Mouse (Mus musculus) left cerebral cortex, postnatal 4 days (tissue): ENCODE data around the gene Nt5dc2. TPM values are rescaled to one million over a fixed set of nuclear protein-coding genes. Genes with fewer than 3 reads are reported as not detected.
A peak's percentile ranks its signal among the peaks of the same experiment; 100 is the strongest.

Experiments used
- DNase-seq: peaks from one replicate; pipeline ENCODE4 v3.0.0-alpha.2; 2022
- intact Hi-C: fragments of 180-260 bp; cut with DNase I; formaldehyde crosslinking; loops from one replicate; pipeline ENCODE4 v1.15.1; 2025
- total RNA-seq, 2 experiments: library from RNA; stranded (reverse); gene quantifications; 2 replicates each; pipeline ENCODE4 v1.2.3; 2021

Nt5dc2 gene
- 10 to 100 TPM; 16.9 to 19.4 TPM for total RNA-seq

GRCm38 (mm10) chr14:31130236-31131220 lies at the start of gene Nt5dc2:
Gene Nt5dc2, plus strand, starts transcription at chr14:31131053.
- peak; percentile 97 for DNase-seq
- intact Hi-C loops = no loop called here

GRCm38 (mm10) chr14:31081147-31081546 lies 49.7 kb upstream of the Nt5dc2 start:
- intact Hi-C loops = loop anchor here (10.0 kb wide), 1 partner anchor 46 kb away; no protein-coding TSS in a partner anchor
- DNase-seq = peak; percentile 1

GRCm38 (mm10) chr14:31087433-31087832 lies 43.4 kb upstream of the Nt5dc2 start:
- DNase-seq = no peak
- intact Hi-C loops = loop anchor here (10.0 kb wide), 1 partner anchor 53 kb away; no protein-coding TSS in a partner anchor

GRCm38 (mm10) chr14:31088515-31088914 lies 42.3 kb upstream of the Nt5dc2 start:
- intact Hi-C loops = loop anchor here (10.0 kb wide), 1 partner anchor 54 kb away; no protein-coding TSS in a partner anchor
- no peak for DNase-seq

GRCm38 (mm10) chr14:31089918-31090317 lies 40.9 kb upstream of the Nt5dc2 start:
- DNase-seq = no peak
- intact Hi-C loops = loop anchor here (10.0 kb wide), 1 partner anchor 55 kb away; no protein-coding TSS in a partner anchor

GRCm38 (mm10) chr14:31105156-31105555 lies 25.7 kb upstream of the Nt5dc2 start:
- intact Hi-C loops = no loop called here

GRCm38 (mm10) chr14:31110613-31111012 lies 20.2 kb upstream of the Nt5dc2 start:
- intact Hi-C loops = no loop called here
- no peak for DNase-seq

More at GRCm38 (mm10) chr14:31105156-31105555, 25.7 kb upstream of the Nt5dc2 start:
- DNase-seq = no peak

- no peak for DNase-seq
- intact Hi-C loops = no loop called here
Observed at GRCm38 (mm10) chr14:31112187-31112586, 18.7 kb upstream of the Nt5dc2 start.

GRCm38 (mm10) chr14:31114011-31114410 lies 16.8 kb upstream of the Nt5dc2 start:
- intact Hi-C loops = no loop called here
- DNase-seq = no peak

- no peak for DNase-seq
- intact Hi-C loops = no loop called here
Observed at GRCm38 (mm10) chr14:31115522-31115921, 15.3 kb upstream of the Nt5dc2 start.

GRCm38 (mm10) chr14:31125106-31126075 lies 5.5 kb upstream of the Nt5dc2 start:
- intact Hi-C loops = no loop called here
- no peak for DNase-seq

GRCm38 (mm10) chr14:31126826-31127225 lies 4.0 kb upstream of the Nt5dc2 start:
- no peak for DNase-seq
- intact Hi-C loops = no loop called here

GRCm38 (mm10) chr14:31128101-31128825 lies 2.6 kb upstream of the Nt5dc2 start:
- no peak for DNase-seq
- intact Hi-C loops = no loop called here

- intact Hi-C loops = no loop called here
Observed at GRCm38 (mm10) chr14:31128826-31129219, 2.0 kb upstream of the Nt5dc2 start, which contains the start of gene Smim4. Gene Smim4, minus strand, starts transcription at chr14:31128956.

GRCm38 (mm10) chr14:31129326-31130235 lies 1.3 kb upstream of the Nt5dc2 start:
- intact Hi-C loops = no loop called here
- DNase-seq = no peak

More at GRCm38 (mm10) chr14:31128826-31129219, 2.0 kb upstream of the Nt5dc2 start, which contains the start of gene Smim4:
- DNase-seq = peak; percentile 99

GRCm38 (mm10) chr14:31131272-31131821 lies 494 bp downstream of the Nt5dc2 start:
- intact Hi-C loops = no loop called here
- no peak for DNase-seq

- no peak for DNase-seq
- intact Hi-C loops = no loop called here
Observed at GRCm38 (mm10) chr14:31132031-31132430, 1.2 kb downstream of the Nt5dc2 start.

- intact Hi-C loops = no loop called here
Observed at GRCm38 (mm10) chr14:31132491-31132975, 1.7 kb downstream of the Nt5dc2 start.

More at GRCm38 (mm10) chr14:31132491-31132975, 1.7 kb downstream of the Nt5dc2 start:
- no peak for DNase-seq
